Mouse (Mus musculus) B cell, adult 62 days (primary cell): ENCODE data around the gene Btbd35f29. TPM values are rescaled to one million over a fixed set of nuclear protein-coding genes. Genes with fewer than 3 reads are reported as not detected.

Experiments used
- total RNA-seq: library from RNA; stranded (reverse); gene quantifications from 4 replicates; pipeline ENCODE4 v1.2.4, GENCODE M21; 2023

Btbd35f29 gene
- total RNA-seq: not detected in 4 replicates

GRCm38 (mm10) chrX:31117374-31117773, at the start of gene Btbd35f29:
TSS of gene Btbd35f29 (plus strand) at chrX:31117674.

Other genes starting within 250 kb of the Btbd35f29 start
- gene Spin2f, start 136.2 kb downstream of the Btbd35f29 start, total RNA-seq: not detected in 4 replicates
- gene Btbd35f26, start 218.8 kb downstream of the Btbd35f29 start, total RNA-seq: not detected in 4 replicates